Mouse (Mus musculus) heart, adult 9 months (tissue): ENCODE measurements around the gene Pik3c2a.

ENCODE experiments used
- DNase-seq, 2 experiments: peaks; one replicate each; pipeline ENCODE4 v3.0.0; 2022; ENCODE audit warnings: low spot score in 2 of 2

Gene Pik3c2a

GRCm38 (mm10) chr7:116298389-116298788, 144.9 kb downstream of the Pik3c2a start:
- no peak for DNase-seq

GRCm38 (mm10) chr7:116294961-116295360, 148.3 kb downstream of the Pik3c2a start:
- DNase-seq: no peak

GRCm38 (mm10) chr7:116292377-116292776, 150.9 kb downstream of the Pik3c2a start:
- DNase-seq: no peak

GRCm38 (mm10) chr7:116290559-116290958, 152.7 kb downstream of the Pik3c2a start:
- no peak for DNase-seq

GRCm38 (mm10) chr7:116288996-116289395, 154.3 kb downstream of the Pik3c2a start:
- DNase-seq: no peak

- no peak for DNase-seq
These were observed 155.3 kb downstream of the Pik3c2a start for GRCm38 (mm10) chr7:116287959-116288358.
